Mouse (Mus musculus) small intestine, adult 2 months (tissue): ENCODE data around the gene Lman2l.

Experiments used
- CTCF ChIP-seq: fragments of 200-500 bp; IDR thresholded peaks from 2 replicates; pipeline ENCODE4 v1.5.1; 2012; ENCODE audit warnings: low read depth, mild to moderate bottlenecking, control low read depth, inconsistent platforms, low read length, moderate library complexity, mixed read lengths; ENCODE audit not compliant: insufficient replicate concordance, insufficient read length; ENCODE audit errors: extremely low read depth
- POLR2A ChIP-seq: fragments of 200-500 bp; IDR thresholded peaks from 2 replicates; pipeline ENCODE4 v1.6.1; 2012; ENCODE audit warnings: low read depth, mild to moderate bottlenecking, control low read depth, inconsistent platforms, low read length, moderate library complexity

DNA sequence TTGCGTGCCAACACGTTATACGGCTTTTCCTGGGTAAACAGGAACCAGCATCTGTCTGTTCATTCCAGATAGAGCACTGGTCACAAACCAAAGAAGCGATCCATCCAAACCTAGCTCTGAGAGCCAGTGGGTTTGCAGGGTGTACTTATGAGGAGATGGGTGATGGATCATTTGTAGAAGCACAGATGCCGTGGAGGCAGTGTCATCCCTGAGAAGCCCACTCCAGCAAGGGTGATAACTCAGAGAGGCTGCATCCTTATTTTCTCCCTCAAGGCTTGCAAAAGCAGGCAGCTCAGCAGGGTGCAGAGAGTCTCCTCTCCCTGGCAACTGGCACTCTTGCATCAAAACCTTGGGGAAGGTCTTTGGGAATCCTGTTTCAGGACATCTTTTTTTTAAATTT is 13.1 kb upstream of the Lman2l start:
- TF ChIP-seq CTCF (no peak), POLR2A (no peak)
